Mouse (Mus musculus): ENCODE results near the gene Adarb2. TPM values are rescaled to one million over a fixed set of nuclear protein-coding genes. Genes with fewer than 3 reads are reported as not detected.

Gene Adarb2
- polyA plus RNA-seq, 1 experiment from 2014 or later, result 1.0 TPM

- no peak overlapping the region for H3K4me3 ChIP-seq (ENCODE audit: low read depth, low read length)
- H3K4me1 ChIP-seq (ENCODE audit: control insufficient read depth, insufficient read depth, low read length), result no peaks in the 10 kb centered on the region
- 82% methylated on average over 10 of the region's 10 CpGs for WGBS
- no peak overlapping the region for H3K4me2 ChIP-seq (ENCODE audit: low read depth, severe bottlenecking)
- no peak for DNase-seq (ENCODE audit: low spot score)
- no peaks in the 10 kb centered on the region for H3K9me3 ChIP-seq (ENCODE audit: control insufficient read depth, low read length)
- no peaks in the 10 kb centered on the region for H3K27me3 ChIP-seq (ENCODE audit: control insufficient read depth, insufficient read depth, low read length)
- no peak for ATAC-seq (ENCODE audit: insufficient number of reproducible peaks, low FRiP score, low TSS enrichment, low read depth)
- no peak overlapping the region for H3K9ac ChIP-seq (ENCODE audit: low read length)
- H3K27ac ChIP-seq (replicated peaks; ENCODE audit: low read depth, low read length), result no peak overlapping the region
- H3K36me3 ChIP-seq (ENCODE audit: control insufficient read depth, insufficient read depth, low read length), result no peaks in the 10 kb centered on the region
These were observed 527.4 kb downstream of the Adarb2 start for GRCm38 (mm10) chr13:8729972-8730645.

DNA sequence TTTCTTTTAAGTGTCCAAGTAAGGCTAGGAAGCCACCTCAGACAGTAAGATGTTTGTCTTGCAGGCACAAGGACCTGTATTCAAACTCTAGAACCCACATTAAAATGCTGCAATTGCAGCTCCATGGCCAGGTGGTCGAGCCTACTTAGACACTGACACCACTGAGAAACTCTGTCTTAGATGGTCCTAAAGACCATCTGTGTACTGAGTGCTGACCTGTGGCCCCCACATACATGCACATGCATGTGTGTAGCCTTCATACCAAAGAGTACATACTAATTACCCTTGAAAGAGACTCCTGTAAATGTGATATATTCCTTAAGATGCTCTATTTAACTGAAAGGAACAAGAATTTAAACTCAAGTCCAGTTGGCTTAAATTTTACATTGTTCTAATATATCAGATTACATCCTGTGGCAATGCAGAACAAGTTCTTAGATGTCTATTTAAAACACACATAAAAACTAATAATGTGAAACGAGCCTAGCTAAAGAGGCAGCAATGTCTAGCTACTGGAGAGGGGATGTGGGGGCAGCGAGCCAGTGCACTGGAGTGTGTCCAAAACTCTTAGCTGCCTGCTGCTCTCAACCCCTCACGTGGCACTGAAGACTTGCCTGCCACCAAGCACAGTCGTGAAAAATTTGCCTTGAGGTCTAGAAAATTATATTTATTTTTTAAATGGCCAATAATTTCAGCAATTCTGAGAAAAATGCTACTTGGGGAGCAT is 534.6 kb downstream of the Adarb2 start:
- Histone ChIP-seq H3K4me2 (ENCODE audit: low read depth, severe bottlenecking) (no peak overlapping the region), H3K27ac (replicated peaks; ENCODE audit: low read depth, low read length) (no peak overlapping the region), H3K9me3 (ENCODE audit: control insufficient read depth, low read length) (no peaks in the 10 kb centered on the region), H3K27me3 (ENCODE audit: control insufficient read depth, insufficient read depth, low read length) (no peaks in the 10 kb centered on the region), H3K4me1 (ENCODE audit: control insufficient read depth, insufficient read depth, low read length) (no peaks in the 10 kb centered on the region), H3K9ac (ENCODE audit: low read length) (no peak overlapping the region), H3K36me3 (ENCODE audit: control insufficient read depth, insufficient read depth, low read length) (no peaks in the 10 kb centered on the region), H3K4me3 (ENCODE audit: low read depth, low read length) (no peak overlapping the region)
- no peak for ATAC-seq (ENCODE audit: insufficient number of reproducible peaks, low FRiP score, low TSS enrichment, low read depth)
- 68% methylated on average over 5 of the region's 5 CpGs for WGBS
- DNase-seq (ENCODE audit: low spot score), result no peak

DNA sequence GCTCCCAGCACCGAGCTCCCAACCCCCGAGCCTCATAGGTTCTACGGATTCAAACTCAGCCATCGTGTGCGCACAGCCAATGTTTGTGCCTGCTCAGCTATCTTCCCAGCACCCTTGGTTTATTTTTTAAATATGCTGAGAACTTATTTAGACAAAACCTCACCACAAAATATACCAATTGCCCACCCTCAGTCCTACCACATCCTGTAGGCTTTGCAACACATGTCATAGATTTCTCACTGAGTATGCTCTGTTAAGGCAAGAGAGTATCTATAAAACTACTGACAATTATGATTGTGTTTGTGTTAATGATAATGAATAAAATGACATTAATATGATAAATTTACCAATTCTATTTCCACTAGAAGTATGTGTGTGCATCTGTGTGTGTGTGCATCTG is 540.1 kb downstream of the Adarb2 start:
- ATAC-seq (ENCODE audit: insufficient number of reproducible peaks, low FRiP score, low TSS enrichment, low read depth) (no peak), DNase-seq (ENCODE audit: low spot score) (no peak)
- Histone ChIP-seq H3K27me3 (ENCODE audit: control insufficient read depth, insufficient read depth, low read length) (no peaks in the 10 kb centered on the region), H3K9me3 (ENCODE audit: control insufficient read depth, low read length) (no peaks in the 10 kb centered on the region), H3K4me1 (ENCODE audit: control insufficient read depth, insufficient read depth, low read length) (no peaks in the 10 kb centered on the region), H3K27ac (replicated peaks; ENCODE audit: low read depth, low read length) (no peak overlapping the region), H3K36me3 (ENCODE audit: control insufficient read depth, insufficient read depth, low read length) (no peaks in the 10 kb centered on the region), H3K4me3 (ENCODE audit: low read depth, low read length) (no peak overlapping the region), H3K9ac (ENCODE audit: low read length) (no peak overlapping the region), H3K4me2 (ENCODE audit: low read depth, severe bottlenecking) (no peak overlapping the region)
- WGBS, result 95% methylated on average over 5 of the region's 5 CpGs

DNA sequence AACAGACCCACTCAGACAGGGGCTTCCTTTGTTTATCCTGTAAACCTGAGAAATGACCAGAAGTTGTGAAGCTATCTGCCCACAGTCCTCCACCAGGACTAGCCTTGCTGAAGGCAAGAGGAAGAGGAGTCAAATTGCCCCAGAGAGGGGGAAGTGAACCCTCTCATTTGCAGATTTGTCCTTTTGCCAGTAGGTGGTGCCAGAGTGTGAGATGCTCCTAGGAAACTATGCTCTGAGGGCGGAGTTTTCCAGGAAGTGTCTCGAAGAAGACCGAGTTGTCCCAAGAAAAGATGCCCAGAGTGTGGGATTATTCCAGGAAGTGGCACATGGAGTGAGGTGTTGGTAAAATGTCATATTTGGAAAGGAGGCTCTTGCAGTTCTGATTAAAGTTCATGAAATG is 541.9 kb downstream of the Adarb2 start:
- no peak overlapping the region for H3K9ac ChIP-seq (ENCODE audit: low read length)
- H3K36me3 ChIP-seq (ENCODE audit: control insufficient read depth, insufficient read depth, low read length), result no peaks in the 10 kb centered on the region
- H3K4me2 ChIP-seq (ENCODE audit: low read depth, severe bottlenecking), result no peak overlapping the region
- DNase-seq (ENCODE audit: low spot score) (peak; percentile 32), ATAC-seq (ENCODE audit: insufficient number of reproducible peaks, low FRiP score, low TSS enrichment, low read depth) (no peak)
- H3K9me3 ChIP-seq (ENCODE audit: control insufficient read depth, low read length), result no peaks in the 10 kb centered on the region
- WGBS, result 56% methylated on average over 3 of the region's 3 CpGs
- no peak overlapping the region for H3K27ac ChIP-seq (replicated peaks; ENCODE audit: low read depth, low read length)
- H3K27me3 ChIP-seq (ENCODE audit: control insufficient read depth, insufficient read depth, low read length), result no peaks in the 10 kb centered on the region
- no peak overlapping the region for H3K4me3 ChIP-seq (ENCODE audit: low read depth, low read length)
- no peaks in the 10 kb centered on the region for H3K4me1 ChIP-seq (ENCODE audit: control insufficient read depth, insufficient read depth, low read length)

GRCm38 (mm10) chr13:8745596-8745995 is 542.9 kb downstream of the Adarb2 start:
- Histone ChIP-seq H3K9me3 (ENCODE audit: control insufficient read depth, low read length) (no peaks in the 10 kb centered on the region), H3K4me1 (ENCODE audit: control insufficient read depth, insufficient read depth, low read length) (no peaks in the 10 kb centered on the region), H3K4me2 (ENCODE audit: low read depth, severe bottlenecking) (no peak overlapping the region), H3K9ac (ENCODE audit: low read length) (no peak overlapping the region), H3K4me3 (ENCODE audit: low read depth, low read length) (no peak overlapping the region), H3K36me3 (ENCODE audit: control insufficient read depth, insufficient read depth, low read length) (no peaks in the 10 kb centered on the region), H3K27ac (replicated peaks; ENCODE audit: low read depth, low read length) (no peak overlapping the region), H3K27me3 (ENCODE audit: control insufficient read depth, insufficient read depth, low read length) (no peaks in the 10 kb centered on the region)
- no peak for DNase-seq (ENCODE audit: low spot score)
- no peak for ATAC-seq (ENCODE audit: insufficient number of reproducible peaks, low FRiP score, low TSS enrichment, low read depth)
- 75% methylated on average over 4 of the region's 4 CpGs for WGBS

- H3K9ac ChIP-seq (ENCODE audit: low read length), result no peak overlapping the region
- no peaks in the 10 kb centered on the region for H3K36me3 ChIP-seq (ENCODE audit: control insufficient read depth, insufficient read depth, low read length)
- no peak overlapping the region for H3K4me2 ChIP-seq (ENCODE audit: low read depth, severe bottlenecking)
- H3K27me3 ChIP-seq (ENCODE audit: control insufficient read depth, insufficient read depth, low read length), result no peaks in the 10 kb centered on the region
- 91% methylated on average over 6 of the region's 6 CpGs for WGBS
- no peak for DNase-seq (ENCODE audit: low spot score)
- ATAC-seq (ENCODE audit: insufficient number of reproducible peaks, low FRiP score, low TSS enrichment, low read depth), result no peak
- H3K9me3 ChIP-seq (ENCODE audit: control insufficient read depth, low read length), result no peaks in the 10 kb centered on the region
- H3K4me3 ChIP-seq (ENCODE audit: low read depth, low read length), result no peak overlapping the region
- H3K27ac ChIP-seq (replicated peaks; ENCODE audit: low read depth, low read length), result no peak overlapping the region
- H3K4me1 ChIP-seq (ENCODE audit: control insufficient read depth, insufficient read depth, low read length), result no peaks in the 10 kb centered on the region
These were observed 546.8 kb downstream of the Adarb2 start for GRCm38 (mm10) chr13:8749451-8749850.

DNA sequence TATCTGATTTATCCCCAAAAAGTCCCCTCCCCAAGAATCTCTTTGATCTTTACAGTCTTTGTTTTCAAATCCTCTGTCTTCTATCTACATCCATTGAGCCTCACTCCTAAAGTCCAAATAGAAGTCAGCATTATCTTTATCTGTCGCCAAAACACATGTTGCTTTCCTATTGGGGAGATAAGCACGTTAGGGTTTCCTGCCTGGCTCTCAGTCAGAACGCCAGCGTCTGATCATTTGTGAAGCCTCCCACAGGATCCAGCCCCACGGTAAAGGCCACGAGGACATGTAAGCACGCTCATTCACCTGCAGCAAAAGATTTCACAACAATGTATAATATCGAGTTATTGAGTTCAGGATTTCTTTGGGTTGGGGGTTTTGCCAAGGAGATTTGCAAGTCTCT is 558.3 kb downstream of the Adarb2 start:
- Histone ChIP-seq H3K27ac (replicated peaks; ENCODE audit: low read depth, low read length) (no peak overlapping the region), H3K4me3 (ENCODE audit: low read depth, low read length) (no peak overlapping the region), H3K4me1 (ENCODE audit: control insufficient read depth, insufficient read depth, low read length) (no peaks in the 10 kb centered on the region), H3K36me3 (ENCODE audit: control insufficient read depth, insufficient read depth, low read length) (no peaks in the 10 kb centered on the region), H3K9ac (ENCODE audit: low read length) (no peak overlapping the region), H3K27me3 (ENCODE audit: control insufficient read depth, insufficient read depth, low read length) (no peaks in the 10 kb centered on the region), H3K4me2 (ENCODE audit: low read depth, severe bottlenecking) (no peak overlapping the region), H3K9me3 (ENCODE audit: control insufficient read depth, low read length) (no peaks in the 10 kb centered on the region)
- DNase-seq (ENCODE audit: low spot score), result no peak
- no peak for ATAC-seq (ENCODE audit: insufficient number of reproducible peaks, low FRiP score, low TSS enrichment, low read depth)
- 69% methylated on average over 8 of the region's 8 CpGs for WGBS

- 93% methylated on average over 7 of the region's 7 CpGs for WGBS
- no peak overlapping the region for H3K4me3 ChIP-seq (ENCODE audit: low read depth, low read length)
- H3K9me3 ChIP-seq (ENCODE audit: control insufficient read depth, low read length), result 0 out of 2 replicates have a peak, but pooled peaks cover 3% of the 10 kb centered on the region
- no peak overlapping the region for H3K4me2 ChIP-seq (ENCODE audit: low read depth, severe bottlenecking)
- no peak overlapping the region for H3K27ac ChIP-seq (replicated peaks; ENCODE audit: low read depth, low read length)
- DNase-seq (ENCODE audit: low spot score) (peak; percentile 15), ATAC-seq (ENCODE audit: insufficient number of reproducible peaks, low FRiP score, low TSS enrichment, low read depth) (0 out of 2 replicates have a peak, but pooled peaks have one; percentile 35)
- no peaks in the 10 kb centered on the region for H3K36me3 ChIP-seq (ENCODE audit: control insufficient read depth, insufficient read depth, low read length)
- H3K27me3 ChIP-seq (ENCODE audit: control insufficient read depth, insufficient read depth, low read length), result no peaks in the 10 kb centered on the region
- no peak overlapping the region for H3K9ac ChIP-seq (ENCODE audit: low read length)
- H3K4me1 ChIP-seq (ENCODE audit: control insufficient read depth, insufficient read depth, low read length), result no peaks in the 10 kb centered on the region
These were observed 567.1 kb downstream of the Adarb2 start for GRCm38 (mm10) chr13:8769654-8770227.

Measured in limb, embryonic 11.5 days (tissue).